Mouse (Mus musculus): ENCODE results near the gene Cbx8.

DNA sequence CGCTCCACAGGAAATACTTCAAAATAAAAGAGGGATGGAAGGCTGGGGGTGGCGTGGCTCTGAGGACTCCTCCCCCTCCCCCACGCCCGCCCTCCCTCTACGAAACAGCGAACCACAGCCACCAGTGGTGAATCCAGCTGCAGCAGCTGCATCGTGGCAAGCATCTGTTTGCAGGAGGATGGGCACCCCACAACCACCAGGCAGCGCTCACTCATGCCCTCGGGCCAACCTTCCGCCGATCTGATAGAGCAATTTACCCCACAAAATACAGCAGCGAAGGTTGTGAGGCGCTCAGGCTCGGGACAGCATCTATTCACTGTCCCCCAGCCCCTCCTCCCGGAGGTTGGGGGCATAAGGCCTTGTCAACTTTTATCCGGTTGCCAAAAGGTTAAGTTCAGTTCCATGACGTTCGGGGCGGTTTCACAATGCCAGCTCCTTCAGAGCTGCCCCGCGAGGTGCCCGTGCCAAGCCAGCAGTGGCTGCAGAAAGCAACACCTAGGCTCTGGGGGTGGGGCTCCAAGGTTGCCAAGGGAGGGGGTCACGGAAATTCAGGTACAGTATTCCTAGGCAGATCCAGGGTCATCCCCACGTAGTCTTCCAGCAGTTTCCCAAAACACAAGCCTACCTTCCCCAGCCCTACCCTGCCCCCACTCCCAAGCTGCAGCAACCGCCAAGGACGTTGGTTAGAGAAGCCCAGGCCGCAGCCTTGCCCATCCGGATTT, 43.1 kb upstream of the Cbx8 start:
- TF ChIP-seq GATA1 (IDR thresholded peaks at IDR 0.05; ENCODE audit: low read length) (no peak), TAL1 (IDR thresholded peaks at IDR 0.05; ENCODE audit: low read length) (no peak)
